Mouse (Mus musculus) urinary bladder, postnatal 36 days (tissue): ENCODE data around the gene Ankrd17.

Experiments
- DNase-seq, 2 experiments: peaks; one replicate each; pipeline ENCODE4 v3.0.0; 2022; ENCODE audit warnings: low spot score in 2 of 2, mixed read lengths in 1 of 2

Ankrd17 gene

GRCm38 (mm10) chr5:90366121-90367066, at the start of gene Ankrd17:
Ankrd17 (minus strand) TSS chr5:90366577.
- DNase-seq, result peak; percentile 87 to 88

- no peak for DNase-seq
Measured at GRCm38 (mm10) chr5:90414925-90415295, 48.5 kb upstream of the Ankrd17 start.

- peak in 1 of 2 experiments; percentile 2 for DNase-seq
Measured at GRCm38 (mm10) chr5:90414142-90414924, 48.0 kb upstream of the Ankrd17 start.

- no peak for DNase-seq
Measured at GRCm38 (mm10) chr5:90405210-90405609, 38.8 kb upstream of the Ankrd17 start.

GRCm38 (mm10) chr5:90396817-90397216, 30.4 kb upstream of the Ankrd17 start:
- DNase-seq, result no peak

GRCm38 (mm10) chr5:90394322-90394721, 27.9 kb upstream of the Ankrd17 start:
- no peak for DNase-seq

GRCm38 (mm10) chr5:90393764-90394163, 27.4 kb upstream of the Ankrd17 start:
- DNase-seq, result no peak

GRCm38 (mm10) chr5:90383080-90383479, 16.7 kb upstream of the Ankrd17 start:
- DNase-seq, result no peak

- DNase-seq, result no peak
Measured at GRCm38 (mm10) chr5:90381458-90381857, 15.1 kb upstream of the Ankrd17 start.

GRCm38 (mm10) chr5:90373708-90374107, 7.3 kb upstream of the Ankrd17 start:
- no peak for DNase-seq

- no peak for DNase-seq
Measured at GRCm38 (mm10) chr5:90370401-90370800, 4.0 kb upstream of the Ankrd17 start.

GRCm38 (mm10) chr5:90367067-90367303, 608 bp upstream of the Ankrd17 start, which contains the start of gene Gm9958:
Gm9958 (plus strand) TSS chr5:90367204.
- DNase-seq, result no peak

GRCm38 (mm10) chr5:90365141-90365951, 1.0 kb downstream of the Ankrd17 start:
- peak; percentile 38 to 46 for DNase-seq

- DNase-seq, result peak; percentile 73
Measured at GRCm38 (mm10) chr5:90364526-90364925, 1.9 kb downstream of the Ankrd17 start.

GRCm38 (mm10) chr5:90355824-90356223, 10.6 kb downstream of the Ankrd17 start:
- no peak for DNase-seq

GRCm38 (mm10) chr5:90353552-90354317, 12.6 kb downstream of the Ankrd17 start:
- DNase-seq, result no peak

- DNase-seq, result no peak
Measured at GRCm38 (mm10) chr5:90346877-90347276, 19.5 kb downstream of the Ankrd17 start.

- DNase-seq, result no peak
Measured at GRCm38 (mm10) chr5:90340847-90341246, 25.5 kb downstream of the Ankrd17 start.

GRCm38 (mm10) chr5:90339953-90340343, 26.4 kb downstream of the Ankrd17 start:
- no peak for DNase-seq

- peak; percentile 30 to 62 for DNase-seq
Measured at GRCm38 (mm10) chr5:90339129-90339952, 27.0 kb downstream of the Ankrd17 start.
